Mouse (Mus musculus): ENCODE data around the gene Xcl1.

Xcl1 gene

DNA sequence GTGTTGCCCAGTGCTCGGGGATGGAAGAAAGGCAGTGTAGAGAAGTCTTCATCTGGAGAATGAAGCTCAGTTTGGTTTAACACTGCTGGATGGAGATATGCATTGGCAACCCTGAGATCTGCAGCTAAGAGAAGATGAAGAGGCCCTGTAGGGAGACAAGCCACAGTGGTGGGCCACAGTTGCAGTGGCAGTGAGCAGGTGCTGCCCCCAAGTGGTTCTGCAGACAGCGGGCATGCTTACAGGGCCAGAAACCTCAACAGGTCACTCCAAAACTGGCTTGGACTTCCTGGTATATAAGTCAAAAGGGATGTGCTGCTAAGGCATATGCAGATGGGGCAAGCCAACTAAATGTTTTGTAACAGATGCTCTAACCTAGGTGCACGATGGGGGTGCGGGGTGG, 30.3 kb downstream of the Xcl1 start:
- peak; percentile 46 for DNase-seq (ENCODE audit: low read depth, low spot score)

DNA sequence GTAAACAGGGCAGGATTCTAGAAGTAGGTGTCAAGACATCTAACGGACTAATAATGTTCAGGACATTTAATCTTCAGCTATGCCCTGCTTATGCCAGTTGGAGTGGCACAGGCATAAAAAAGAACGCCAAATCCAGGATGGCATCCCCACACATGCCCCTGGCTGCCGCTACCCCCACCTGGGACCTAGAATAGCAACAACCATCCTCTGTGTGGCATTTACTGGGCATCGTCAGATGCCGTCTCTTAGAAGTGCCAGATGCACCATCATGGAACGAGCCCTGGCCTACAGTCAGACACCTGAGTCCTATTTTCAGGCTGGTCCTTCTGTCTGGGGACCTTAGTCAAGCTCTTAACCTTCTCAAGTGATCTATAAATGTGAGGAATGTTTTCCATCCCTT, 34.6 kb downstream of the Xcl1 start:
- DNase-seq (ENCODE audit: low read depth, low spot score), result peak; percentile 81

DNA sequence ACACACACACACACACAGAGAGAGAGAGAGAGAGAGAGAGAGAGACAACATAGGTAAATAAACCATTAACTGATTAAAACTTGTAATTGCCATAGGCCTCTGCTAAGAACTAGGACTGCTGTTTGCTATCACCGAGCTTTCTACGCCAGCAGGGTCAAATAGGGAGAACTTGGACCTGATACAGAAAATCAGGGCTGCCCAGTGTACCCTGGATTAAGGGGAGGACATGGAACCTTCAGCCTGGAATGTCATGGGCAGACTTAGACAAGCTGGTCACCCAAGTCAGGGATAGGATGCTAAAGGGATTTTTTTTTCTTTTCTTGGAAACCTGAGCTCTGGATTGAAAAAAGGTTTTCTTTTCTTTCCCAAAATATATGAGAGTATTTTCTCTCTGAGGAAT, 35.1 kb downstream of the Xcl1 start:
- DNase-seq (ENCODE audit: low read depth, low spot score), result peak; percentile 78

DNA sequence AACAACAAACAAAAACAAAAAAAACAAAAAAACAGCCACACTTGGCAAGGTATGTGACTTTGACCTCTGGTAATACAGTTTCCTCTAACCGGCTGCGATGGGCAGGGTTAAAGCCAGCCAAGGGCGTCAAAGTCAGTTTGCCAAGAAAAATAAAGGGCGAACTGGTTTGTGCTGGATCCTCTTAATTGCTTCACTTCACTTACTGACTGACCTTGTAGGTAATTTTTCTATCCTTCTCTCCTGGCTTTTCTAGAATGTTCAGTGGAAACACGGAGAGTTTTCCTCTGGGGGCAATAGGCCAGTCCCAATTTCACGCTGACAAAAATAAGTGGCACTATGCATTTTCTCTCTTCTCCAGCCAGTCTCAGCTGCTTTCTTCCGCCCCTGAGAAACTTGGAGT, 35.8 kb downstream of the Xcl1 start:
- DNase-seq (ENCODE audit: low read depth, low spot score), result no peak

DNA sequence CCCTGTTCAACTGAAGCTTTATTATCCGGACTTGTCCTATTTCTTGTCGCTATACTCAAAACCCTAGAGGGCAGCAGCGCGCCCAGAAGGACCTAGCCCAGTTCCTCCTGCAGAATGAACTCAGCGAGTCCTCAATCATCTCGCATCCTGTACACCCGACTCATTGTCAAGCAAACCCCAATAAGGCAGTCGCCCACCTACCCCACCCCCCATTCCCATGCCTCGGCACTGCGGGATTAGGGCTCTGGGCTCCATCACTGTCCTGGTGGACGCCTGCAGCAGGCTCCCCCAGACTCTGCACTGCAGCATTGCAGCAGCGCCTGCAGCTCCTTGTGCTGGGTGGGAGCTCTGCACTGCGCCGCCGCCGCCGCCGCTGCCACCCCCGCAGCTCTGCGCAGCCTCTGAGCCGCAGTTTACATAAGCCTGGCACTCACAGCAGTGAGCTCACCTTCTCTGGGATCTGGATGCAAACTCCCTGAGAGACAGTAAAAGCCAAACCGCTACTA, 36.4 kb downstream of the Xcl1 start:
- DNase-seq (ENCODE audit: low read depth, low spot score), result peak; percentile 81

DNA sequence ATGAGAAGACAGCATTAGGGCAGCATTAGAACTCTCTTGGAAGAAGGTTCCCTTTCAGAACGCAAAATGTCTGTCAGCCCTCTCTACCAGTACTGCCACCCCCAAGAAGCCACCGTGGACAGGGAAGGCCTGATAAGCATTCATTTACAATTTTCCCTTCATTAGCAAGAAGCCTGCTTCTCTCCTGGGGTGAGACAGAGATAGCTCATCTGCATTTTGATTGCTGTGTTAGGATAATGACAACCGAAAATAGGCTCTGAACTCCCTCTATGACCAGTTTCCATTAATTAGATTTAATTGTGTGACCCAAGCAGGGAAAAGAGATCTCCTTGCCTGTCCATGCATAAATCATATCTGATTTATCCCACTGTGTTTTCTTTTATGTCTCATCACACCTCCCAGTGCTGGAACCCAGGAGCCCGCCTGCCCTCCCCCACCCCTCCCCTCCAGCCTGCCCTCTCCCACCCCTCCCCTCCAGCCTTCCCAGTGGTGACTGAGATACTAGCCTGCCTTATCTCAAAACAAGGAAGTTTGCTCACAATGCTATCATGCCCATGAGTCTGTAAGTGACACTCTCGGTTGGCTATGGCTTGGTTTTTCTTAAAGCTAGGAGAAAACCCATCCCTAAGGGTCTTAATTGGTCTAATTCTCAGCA, 38.0 kb downstream of the Xcl1 start:
- DNase-seq (ENCODE audit: low read depth, low spot score), result no peak

DNA sequence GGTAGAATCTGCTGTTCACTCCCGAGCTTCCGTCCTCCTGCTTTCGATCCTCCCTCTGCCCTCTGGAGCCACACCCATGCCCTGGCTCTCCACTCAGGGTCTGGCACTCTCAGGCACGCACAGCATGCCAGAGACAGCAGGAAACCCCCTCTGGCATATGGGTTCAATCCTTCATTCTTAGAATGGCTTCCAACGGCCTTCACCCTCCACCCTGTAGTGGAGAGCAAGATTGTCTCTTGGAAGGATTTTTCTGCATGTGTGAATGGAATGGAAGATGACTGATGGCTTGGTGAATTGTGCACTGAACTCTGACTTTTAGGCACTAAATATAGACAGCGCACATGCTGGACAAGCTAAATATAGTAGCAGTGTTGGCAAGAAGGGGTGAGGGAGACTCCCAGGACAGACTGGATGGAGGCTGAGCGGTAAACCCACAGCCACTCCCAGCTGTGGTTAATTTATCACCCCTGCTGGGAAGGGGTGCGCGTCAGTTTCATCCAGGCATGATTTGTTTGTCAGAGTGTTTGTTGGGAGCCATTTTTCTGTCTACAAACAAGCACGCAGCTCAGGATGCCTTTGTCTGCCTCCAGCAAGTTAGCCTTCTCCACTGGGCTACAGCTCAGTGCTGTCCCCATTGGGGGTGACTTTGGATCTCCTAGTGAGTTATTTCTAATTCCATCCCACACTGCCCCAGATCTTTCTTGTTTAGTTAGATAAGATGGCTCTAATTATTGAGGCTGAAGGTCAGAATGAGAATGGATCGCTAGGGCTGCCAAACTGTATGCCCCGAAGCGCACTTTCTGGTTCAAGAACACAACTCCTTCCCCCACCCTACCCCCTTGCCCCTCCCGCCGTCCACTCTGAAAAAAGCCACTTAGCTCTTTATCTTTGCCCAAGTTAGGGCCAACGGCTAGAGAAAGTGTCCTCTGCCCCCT, 38.8 kb downstream of the Xcl1 start:
- peak; percentile 84 for DNase-seq (ENCODE audit: low read depth, low spot score)

DNA sequence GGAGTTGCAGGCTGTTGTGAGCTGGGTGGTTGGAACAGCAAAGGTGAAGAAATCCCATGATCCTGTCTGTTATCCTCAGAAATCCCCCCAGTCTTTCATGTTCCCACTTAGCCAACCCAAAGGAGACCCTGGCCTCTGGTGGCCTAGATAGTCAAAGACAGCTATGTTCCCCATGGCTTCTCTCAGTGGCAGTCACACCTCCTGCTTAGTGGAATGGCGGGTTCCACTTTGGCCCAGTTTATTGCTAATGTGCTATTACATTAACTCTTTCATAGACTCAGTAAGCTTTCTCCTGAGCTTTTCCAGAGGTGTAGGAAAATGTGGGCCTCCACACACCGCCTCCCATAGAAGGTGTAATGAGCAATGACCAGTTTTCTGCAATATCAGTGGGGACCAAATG, 39.5 kb downstream of the Xcl1 start:
- DNase-seq (ENCODE audit: low read depth, low spot score), result no peak

DNA sequence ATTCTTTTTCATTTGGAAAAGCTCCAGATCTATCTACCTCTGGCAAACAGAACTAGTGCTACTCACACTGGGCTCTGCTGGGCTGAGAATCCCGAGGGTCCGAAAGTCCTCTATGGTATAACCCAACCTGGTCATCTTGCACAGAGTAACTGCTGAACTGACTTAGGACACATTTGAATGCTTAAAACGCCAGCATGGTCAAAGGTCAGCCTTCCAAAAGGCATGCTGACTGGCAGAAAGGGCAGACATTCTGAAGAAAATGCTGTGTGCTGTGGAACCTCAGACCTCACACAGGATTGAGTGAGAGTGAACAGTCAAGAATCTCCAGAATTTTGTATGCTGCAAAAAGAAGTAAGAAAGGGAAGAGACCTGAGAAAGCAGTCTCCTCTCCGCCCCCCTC, 45.0 kb downstream of the Xcl1 start:
- no peak for DNase-seq (ENCODE audit: low read depth, low spot score)

DNA sequence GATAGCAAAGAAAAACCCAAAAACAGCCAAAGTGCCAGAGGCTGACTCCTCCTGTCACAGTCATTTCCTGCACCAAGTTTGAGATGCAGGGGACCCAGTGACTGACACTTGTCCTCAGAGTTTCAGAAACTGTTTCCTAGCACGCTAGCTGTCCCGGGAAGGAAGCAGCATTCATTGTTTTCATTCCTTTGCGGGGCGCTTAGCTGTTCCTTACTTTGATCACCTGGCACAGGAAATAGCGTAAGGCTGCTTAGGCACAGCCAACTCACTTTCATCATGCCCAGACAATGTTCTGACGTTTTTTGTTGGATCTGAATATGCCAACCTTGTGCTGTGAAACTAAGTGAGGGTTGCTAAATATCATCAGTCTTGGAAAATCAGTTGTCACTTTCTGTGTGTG, 46.8 kb downstream of the Xcl1 start:
- no peak for DNase-seq (ENCODE audit: low read depth, low spot score)

DNA sequence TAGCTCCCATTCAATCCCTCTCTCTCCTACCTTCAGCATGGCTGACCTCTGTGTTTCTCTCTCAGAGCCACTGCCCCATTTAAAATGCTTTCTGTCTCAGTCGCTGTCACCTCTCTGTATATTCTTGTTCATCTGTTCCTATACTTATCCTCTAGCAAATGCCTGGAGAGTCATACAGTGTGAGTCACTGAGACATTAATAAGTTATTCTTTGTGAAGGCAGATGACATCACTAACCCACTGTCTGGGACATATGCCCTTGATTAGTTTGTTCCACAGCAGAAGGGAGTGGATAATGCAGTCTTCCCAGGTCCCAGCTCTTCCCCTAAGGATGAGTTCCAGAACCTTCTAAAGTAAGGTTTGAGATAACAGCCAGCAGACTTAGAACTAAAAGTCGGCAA, 47.6 kb downstream of the Xcl1 start:
- DNase-seq (ENCODE audit: low read depth, low spot score), result no peak

DNA sequence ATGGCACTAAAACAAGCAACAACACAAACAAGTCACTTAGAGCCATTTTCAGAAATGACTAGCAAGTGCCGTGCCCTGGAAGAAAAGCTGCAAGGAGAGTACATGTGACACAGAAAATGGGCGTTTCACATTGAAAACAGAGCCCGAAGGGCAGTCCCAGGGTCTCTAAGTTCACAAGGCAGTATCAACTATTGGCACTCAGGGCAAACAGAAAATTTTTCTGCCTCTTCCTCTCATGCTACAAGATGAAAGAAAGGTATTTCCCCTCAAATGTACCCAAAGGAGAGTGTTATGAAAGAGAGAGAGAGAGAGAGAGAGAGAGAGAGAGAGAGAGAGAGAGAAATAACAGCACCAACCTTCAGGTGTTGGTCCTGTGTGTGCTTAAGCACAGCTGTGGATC, 53.4 kb downstream of the Xcl1 start:
- DNase-seq (ENCODE audit: low read depth, low spot score), result no peak

All from skeletal muscle tissue, adult 2 months (tissue).